Mouse (Mus musculus): ENCODE data around the gene Tec.

The Tec gene

GRCm38 (mm10) chr5:72743103-72743502 lies 125.2 kb downstream of the Tec start:
- in situ Hi-C loops (cut with MboI, MseI): no loop called here

- in situ Hi-C loops (cut with MboI, MseI): no loop called here
Measured at GRCm38 (mm10) chr5:72736868-72737267, 131.4 kb downstream of the Tec start.

GRCm38 (mm10) chr5:72736437-72736836 lies 131.8 kb downstream of the Tec start:
- in situ Hi-C loops (cut with MboI, MseI): no loop called here

- in situ Hi-C loops (cut with MboI, MseI): no loop called here
Measured at GRCm38 (mm10) chr5:72735763-72736162, 132.5 kb downstream of the Tec start.

- in situ Hi-C loops (cut with MboI, MseI): no loop called here
Measured at GRCm38 (mm10) chr5:72732885-72733284, 135.4 kb downstream of the Tec start.

GRCm38 (mm10) chr5:72725404-72725803 lies 142.9 kb downstream of the Tec start:
- in situ Hi-C loops (cut with MboI, MseI): no loop called here

- in situ Hi-C loops (cut with MboI, MseI): loop anchor here (5.0 to 25.0 kb wide), 2 partner anchors 34 to 361 kb away; no protein-coding TSS in a partner anchor
Measured at GRCm38 (mm10) chr5:72723429-72723828, 144.9 kb downstream of the Tec start.

GRCm38 (mm10) chr5:72720587-72720986 lies 147.7 kb downstream of the Tec start:
- in situ Hi-C loops (cut with MboI, MseI): loop anchor here (5.0 to 25.0 kb wide), 2 partner anchors 37 to 358 kb away; no protein-coding TSS in a partner anchor

GRCm38 (mm10) chr5:72710572-72711278 lies 157.6 kb downstream of the Tec start:
- in situ Hi-C loops (cut with MboI, MseI): loop anchor here (25.0 kb wide), 1 partner anchor 348 kb away; no protein-coding TSS in a partner anchor

GRCm38 (mm10) chr5:72709976-72710375 lies 158.3 kb downstream of the Tec start:
- in situ Hi-C loops (cut with MboI, MseI): loop anchor here (10.0 to 25.0 kb wide), 2 partner anchors 225 to 348 kb away; no protein-coding TSS in a partner anchor

GRCm38 (mm10) chr5:72709451-72709850 lies 158.8 kb downstream of the Tec start:
- in situ Hi-C loops (cut with MboI, MseI): loop anchor here (10.0 to 25.0 kb wide), 2 partner anchors 225 to 347 kb away; no protein-coding TSS in a partner anchor

- in situ Hi-C loops (cut with MboI, MseI): loop anchor here (10.0 to 25.0 kb wide), 2 partner anchors 222 to 344 kb away; no protein-coding TSS in a partner anchor
Measured at GRCm38 (mm10) chr5:72706722-72707121, 161.6 kb downstream of the Tec start.

GRCm38 (mm10) chr5:72706095-72706494 lies 162.2 kb downstream of the Tec start:
- in situ Hi-C loops (cut with MboI, MseI): loop anchor here (10.0 to 25.0 kb wide), 2 partner anchors 221 to 344 kb away; no protein-coding TSS in a partner anchor
